Comparison of ENCODE assay signal across 8 mouse cellular contexts in the genomic region with DNA sequence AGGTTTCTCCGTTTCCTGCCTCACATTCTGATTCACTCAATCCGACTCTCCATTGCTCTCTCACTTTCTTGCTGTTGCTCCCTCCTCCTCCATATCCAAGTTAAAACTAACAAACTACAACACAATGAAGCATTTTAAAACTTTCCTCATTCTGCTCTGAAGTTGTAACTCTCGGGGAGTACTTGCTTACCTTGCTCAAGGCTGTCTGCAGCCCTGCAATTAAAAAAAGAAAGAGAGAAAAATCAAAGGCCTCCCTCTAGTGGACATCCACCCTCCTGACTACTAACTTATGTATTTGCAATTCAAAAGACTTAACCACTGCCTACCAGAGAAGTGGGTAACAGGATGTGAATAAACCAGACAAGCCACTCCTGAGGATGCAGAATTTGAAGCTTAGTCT. TPM values are rescaled to one million over a fixed set of nuclear protein-coding genes. Genes with fewer than 3 reads are reported as not detected.
DNase-seq lines count a peak whose midpoint lies in the region; ATAC-seq and TF ChIP-seq lines count a peak whose summit lies in the region.

No protein-coding gene starts in this region.

- no peak for ATAC-seq in embryonic facial prominence, embryonic 13.5 days (ENCODE audit: insufficient number of reproducible peaks, insufficient read depth, low FRiP score, low TSS enrichment, low read depth)

- H3K36me3 ChIP-seq in embryonic facial prominence, embryonic 13.5 days = peaks cover 6% of the 10 kb centered on the region
- peaks cover 19% of the 10 kb centered on the region for H3K36me3 ChIP-seq in megakaryocyte, embryonic 14.5 days (replicated peaks; ENCODE audit: low read length)
- H3K36me3 ChIP-seq in spleen, adult 2 months (ENCODE audit: control insufficient read depth, insufficient read depth, low read length) = peaks cover under 1% of the 10 kb centered on the region

- H3K9ac ChIP-seq in embryonic facial prominence, embryonic 13.5 days = peak overlapping the region; percentile 94

- intact Hi-C loops in heart, postnatal 10 days (cut with DNase I) = no loop called here

- peak overlapping the region; percentile 92 for H3K4me3 ChIP-seq in embryonic facial prominence, embryonic 13.5 days
- peak overlapping the region; percentile 99 for H3K4me3 ChIP-seq in megakaryocyte, embryonic 14.5 days (replicated peaks)
- peak overlapping the region; percentile 78 for H3K4me3 ChIP-seq in spleen, adult 2 months (ENCODE audit: extremely low read depth, insufficient read depth, insufficient read length)

- no peaks in the 10 kb centered on the region for H3K9me3 ChIP-seq in embryonic facial prominence, embryonic 13.5 days
- H3K9me3 ChIP-seq in megakaryocyte, embryonic 14.5 days = no peaks in the 10 kb centered on the region

- no peak for TF ChIP-seq POLR2A in spleen, adult 2 months (IDR thresholded peaks at IDR 0.05; ENCODE audit: low read depth, low read length)

- H3K27me3 ChIP-seq in embryonic facial prominence, embryonic 13.5 days = no peaks in the 10 kb centered on the region
- H3K27me3 ChIP-seq in megakaryocyte, embryonic 14.5 days (replicated peaks) = no peaks in the 10 kb centered on the region
- no peaks in the 10 kb centered on the region for H3K27me3 ChIP-seq in spleen, adult 2 months (ENCODE audit: control insufficient read depth, insufficient read depth, low read length)

- peak; percentile 55 for DNase-seq in kidney, adult 11 months
- DNase-seq in kidney, adult 18-20 months = no peak
- peak; percentile 35 for DNase-seq in adrenal gland, postnatal 14 days
- DNase-seq in heart, postnatal 10 days = peak; percentile 62 to 69
- DNase-seq in left cerebral cortex, adult 8-10 months (ENCODE audit: low spot score in 2 of 2) = peak; percentile 12 to 28
- DNase-seq in spleen, adult 2 months (ENCODE audit: low read depth in 1 of 2, low spot score in 2 of 2) = peak; percentile 44 to 80

- peak overlapping the region; percentile 85; the same call in 1 of the 2 replicates for H3K27ac ChIP-seq in embryonic facial prominence, embryonic 13.5 days
- H3K27ac ChIP-seq in spleen, adult 2 months (ENCODE audit: insufficient read depth, low read length) = peak overlapping the region; percentile 98

- H3K4me1 ChIP-seq in embryonic facial prominence, embryonic 13.5 days = peaks cover 17% of the 10 kb centered on the region
- peaks cover 36% of the 10 kb centered on the region for H3K4me1 ChIP-seq in megakaryocyte, embryonic 14.5 days
- H3K4me1 ChIP-seq in spleen, adult 2 months (ENCODE audit: control insufficient read depth, insufficient read depth, insufficient read length) = peaks cover 5% of the 10 kb centered on the region; the same call in 1 of the 2 replicates

- peak overlapping the region; percentile 75 for H3K4me2 ChIP-seq in embryonic facial prominence, embryonic 13.5 days

- TF ChIP-seq CTCF in spleen, adult 2 months (IDR thresholded peaks at IDR 0.05; ENCODE audit: extremely low read depth, insufficient read depth, insufficient read length, insufficient replicate concordance) = peak; percentile 6; the same call in 1 of the 2 replicates

- WGBS in embryonic facial prominence, embryonic 13.5 days = 0% methylated on average over 3 of the region's 3 CpGs
- 0% methylated on average over 3 of the region's 3 CpGs for WGBS in spleen, adult 2 months

RNA-seq across cellular contexts. Expression of a gene that starts 1.1 kb away (rescaled TPM):
- total RNA-seq in adrenal gland, postnatal 14 days (2021) = 11.9 and 13.5 TPM in 2 replicates
- polyA plus RNA-seq in embryonic facial prominence, embryonic 13.5 days (2015; fragmentation: Nextera tagmentation; extraction: Ambion mirVana) = 17.5 and 18.0 TPM in 2 replicates
- 1 to 10 TPM; 7.2 to 8.2 TPM for total RNA-seq in heart, postnatal 10 days (2021)
- 10 to 100 TPM in 1 of 4 experiments, 1 to 10 TPM in 3; 8.8 to 10.3 (median 9.5) TPM for total RNA-seq in left cerebral cortex, adult 8-10 months (2022)
- polyA plus RNA-seq in megakaryocyte, embryonic 14.5 days (2012; ENCODE audit: insufficient read depth, low replicate concordance) = 1.1 and 2.4 TPM in 2 replicates
- 1.9 and 2.2 TPM in 2 replicates for polyA plus RNA-seq in spleen, adult 2 months (2012; rRNA removed)

RNA-seq across cellular contexts. Expression of a gene that starts 19.4 kb away (rescaled TPM):
- total RNA-seq in adrenal gland, postnatal 14 days (2021) = 6.3 and 8.6 TPM in 2 replicates
- polyA plus RNA-seq in embryonic facial prominence, embryonic 13.5 days (2015; fragmentation: Nextera tagmentation; extraction: Ambion mirVana) = 75.8 and 76.6 TPM in 2 replicates
- 1 to 10 TPM; 6.1 to 7.0 TPM for total RNA-seq in heart, postnatal 10 days (2021)
- 1 to 10 TPM; 1.1 to 2.3 (median 1.4) TPM for total RNA-seq in left cerebral cortex, adult 8-10 months (2022)
- 1.5 TPM in 1 of 2 replicates, not detected in the other for polyA plus RNA-seq in megakaryocyte, embryonic 14.5 days (2012; ENCODE audit: insufficient read depth, low replicate concordance)
- polyA plus RNA-seq in spleen, adult 2 months (2012; rRNA removed) = 2.9 and 3.5 TPM in 2 replicates
